Mouse (Mus musculus) midbrain, embryonic 16.5 days (tissue): ENCODE results near the gene Cd96. TPM values are rescaled to one million over a fixed set of nuclear protein-coding genes. Genes with fewer than 3 reads are reported as not detected.

Experiments used
- polyA plus RNA-seq: library from polyadenylated mRNA; unstranded; fragments of >200 nt; fragmentation: Nextera tagmentation; extraction: Ambion mirVana; gene quantifications from 2 replicates; pipeline ENCODE4 v1.2.1, GENCODE M21; 2015

The Cd96 gene
- polyA plus RNA-seq, 1 experiment from 2014 or later, result 0.10 TPM

Other genes with a start within 250 kb of the Cd96 start
- gene Phldb2, start 166.7 kb downstream of the Cd96 start, polyA plus RNA-seq, result 6.6 and 6.9 TPM in 2 replicates
- gene Plcxd2, start 110.0 kb downstream of the Cd96 start, polyA plus RNA-seq, result 15.5 and 16.2 TPM in 2 replicates
- 1.1 and 1.8 TPM in 2 replicates for gene Gm4737, start 34.8 kb upstream of the Cd96 start, polyA plus RNA-seq